Comparison of ENCODE assay signal across 10 mouse cellular contexts in the genomic region with DNA sequence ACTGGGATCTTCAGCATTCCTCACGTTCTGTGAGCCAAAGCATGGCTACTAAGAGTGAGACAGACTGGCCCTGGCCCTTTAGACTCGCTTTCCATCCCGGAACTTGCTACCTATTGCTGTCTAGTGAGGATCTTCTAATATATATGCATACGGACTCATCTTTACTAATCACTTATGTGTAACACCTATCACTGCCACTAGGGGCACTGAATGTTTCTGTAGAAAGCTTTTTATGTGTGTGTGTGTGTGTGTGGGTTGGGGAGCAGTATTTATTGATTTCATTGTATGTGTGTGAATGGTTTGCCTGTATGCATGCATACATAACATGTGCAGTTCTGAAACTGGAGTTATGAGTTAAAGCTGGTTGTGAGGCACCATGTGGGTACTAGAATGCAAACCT. TPM values are rescaled to one million over a fixed set of nuclear protein-coding genes. Genes with fewer than 3 reads are reported as not detected.
DNase-seq lines count a peak whose midpoint lies in the region; ATAC-seq and TF ChIP-seq lines count a peak whose summit lies in the region.
"Had no signal": no experiment of that assay in that cellular context is flagged by ENCODE, and none has a peak within 500 bp of the region (broad histone marks: within the 10 kb centered on the region; RNA-seq: fewer than 3 reads in every experiment).

No protein-coding gene starts in this region.

- H3K4me1 ChIP-seq in kidney, adult 2 months (ENCODE audit: control insufficient read depth, insufficient read depth, low read length), result no peaks in the 10 kb centered on the region
- H3K4me1 ChIP-seq in E14TG2a.4 (replicated peaks; ENCODE audit: low read depth, low read length), result no peaks in the 10 kb centered on the region
- no peaks in the 10 kb centered on the region for H3K4me1 ChIP-seq in hindbrain, embryonic 16.5 days (ENCODE audit: control insufficient read depth, insufficient read depth, low read depth, low read length)

- no peak for TF ChIP-seq CTCF in kidney, adult 2 months (conservative IDR thresholded peaks at IDR 0.05; ENCODE audit: insufficient read depth, insufficient read length, low read depth, low read length)
- peak; percentile 59 for TF ChIP-seq CTCF in E14TG2a.4 (conservative IDR thresholded peaks at IDR 0.05; ENCODE audit: low read length)

- H3K9me3 ChIP-seq in E14TG2a.4 (ENCODE audit: low read length), result no peaks in the 10 kb centered on the region; the same call in 1 of the 2 replicates
- no peaks in the 10 kb centered on the region for H3K9me3 ChIP-seq in hindbrain, embryonic 16.5 days (ENCODE audit: control insufficient read depth, low read length)

- H3K4me2 ChIP-seq in hindbrain, embryonic 16.5 days (ENCODE audit: low read length), result no peak overlapping the region

- H3K27ac ChIP-seq in kidney, adult 2 months (ENCODE audit: insufficient read depth, low read depth, low read length), result no peak overlapping the region
- no peak overlapping the region for H3K27ac ChIP-seq in hindbrain, embryonic 16.5 days (ENCODE audit: low read depth, low read length)

- H3K4me3 ChIP-seq in kidney, adult 2 months (ENCODE audit: insufficient read depth, low read depth, low read length), result no peak overlapping the region
- no peak overlapping the region for H3K4me3 ChIP-seq in E14TG2a.4 (replicated peaks; ENCODE audit: low read length)
- no peak overlapping the region for H3K4me3 ChIP-seq in hindbrain, embryonic 16.5 days (ENCODE audit: low read length)

- peak; percentile 52; the same call in 1 of the 2 replicates for ATAC-seq in megakaryocyte, adult 5-6 weeks (ENCODE audit: poor library complexity, severe bottlenecking)
- no peak for ATAC-seq in hindbrain, embryonic 16.5 days

- WGBS in kidney, adult 2 months, result 71% methylated on average over 4 of the region's 4 CpGs
- WGBS in hindbrain, embryonic 16.5 days, result 68% methylated on average over 4 of the region's 4 CpGs

- H3K9ac ChIP-seq in hindbrain, embryonic 16.5 days (ENCODE audit: low read depth, low read length), result no peak overlapping the region

- H3K27me3 ChIP-seq in kidney, adult 2 months (replicated peaks; ENCODE audit: control insufficient read depth, insufficient read depth, low read length), result no peaks in the 10 kb centered on the region
- H3K27me3 ChIP-seq in E14TG2a.4 (ENCODE audit: insufficient read depth, low read length), result no peaks in the 10 kb centered on the region
- no peaks in the 10 kb centered on the region for H3K27me3 ChIP-seq in hindbrain, embryonic 16.5 days (replicated peaks; ENCODE audit: control insufficient read depth, insufficient read depth, low read length)

- peak; percentile 18 for DNase-seq in kidney, adult 2 months
- no peak for DNase-seq in kidney, postnatal 4 days
- peak; percentile 22 for DNase-seq in A20 (ENCODE audit: low read depth, low spot score)
- no peak for DNase-seq in lung, postnatal 10 days
- DNase-seq: adrenal gland, postnatal 10 days; heart, postnatal 4 days; lung, adult 2 months had no signal

- TF ChIP-seq POLR2A in kidney, adult 2 months (IDR thresholded peaks at IDR 0.05; ENCODE audit: low read depth, low read length), result no peak

- no peaks in the 10 kb centered on the region for H3K36me3 ChIP-seq in kidney, adult 2 months (ENCODE audit: control insufficient read depth, insufficient read depth, low read length)
- H3K36me3 ChIP-seq in E14TG2a.4 (ENCODE audit: insufficient read depth, low read length), result no peaks in the 10 kb centered on the region
- H3K36me3 ChIP-seq in hindbrain, embryonic 16.5 days (ENCODE audit: control insufficient read depth, insufficient read depth, low read length), result no peaks in the 10 kb centered on the region

RNA-seq across cellular contexts. Expression of a gene that starts 17.6 kb away (rescaled TPM):
- polyA plus RNA-seq in kidney, adult 2 months (2012; rRNA removed), result 5.1 and 6.4 TPM in 2 replicates
- 3.9 and 4.0 TPM in 2 replicates for total RNA-seq in megakaryocyte, adult 5-6 weeks (2015)
- total RNA-seq in megakaryocyte, adult 5-6 weeks (2017), result 2.4 and 3.3 TPM in 2 replicates
- 0.27 and 0.63 TPM in 2 replicates for polyA plus RNA-seq in hindbrain, embryonic 16.5 days (2015; fragmentation: Nextera tagmentation; extraction: Ambion mirVana)

Comparison
In these comparisons a context has a peak if more than half of its experiments do, and no peak if none do; other contexts are left out.
1. DNase-seq: peak in kidney, adult 2 months (single experiment) and A20 (single experiment); none in kidney, postnatal 4 days (0 of 2) and lung, postnatal 10 days (single experiment).